Mouse (Mus musculus): ENCODE measurements at regions not wholly inside any gene's neighbourhood (a gene's known extent, or its start where the extent isn't known, plus 50 kb on each side); places are given as distances from the start of the nearest gene placed in this dataset.

- no peak for ATAC-seq
- WGBS, result 84% methylated on average over 8 of the region's 8 CpGs
- no peaks in the 10 kb centered on the region for H3K4me1 ChIP-seq (replicated peaks; ENCODE audit: control insufficient read depth, insufficient read depth, low read length)
Observed at GRCm38 (mm10) chr6:98693411-98693810, 350.9 kb upstream of the Gm765 start.

GRCm38 (mm10) chr6:98690133-98690532, 347.6 kb upstream of the Gm765 start:
- Histone ChIP-seq H3K4me2 (replicated peaks; ENCODE audit: low read depth) (no peak overlapping the region), H3K36me3 (ENCODE audit: control insufficient read depth, insufficient read depth) (no peaks in the 10 kb centered on the region), H3K27me3 (replicated peaks; ENCODE audit: control insufficient read depth, insufficient read depth, low read length) (no peaks in the 10 kb centered on the region), H3K9ac (ENCODE audit: low read depth, low read length) (no peak overlapping the region), H3K9me3 (ENCODE audit: control insufficient read depth) (no peaks in the 10 kb centered on the region), H3K27ac (ENCODE audit: low read depth, low read length) (no peak overlapping the region), H3K4me3 (ENCODE audit: low read depth, low read length) (no peak overlapping the region), H3K4me1 (replicated peaks; ENCODE audit: control insufficient read depth, insufficient read depth, low read length) (no peaks in the 10 kb centered on the region)
- TF ChIP-seq CTCF (IDR thresholded peaks at IDR 0.05; ENCODE audit: low read depth), result no peak
- 75% methylated on average over 9 of the region's 9 CpGs for WGBS
- ATAC-seq, result no peak

More at GRCm38 (mm10) chr6:98693411-98693810, 350.9 kb upstream of the Gm765 start:
- TF ChIP-seq CTCF (IDR thresholded peaks at IDR 0.05; ENCODE audit: low read depth), result no peak
- H3K36me3 ChIP-seq (ENCODE audit: control insufficient read depth, insufficient read depth), result no peaks in the 10 kb centered on the region
- no peak overlapping the region for H3K4me3 ChIP-seq (ENCODE audit: low read depth, low read length)
- no peak overlapping the region for H3K4me2 ChIP-seq (replicated peaks; ENCODE audit: low read depth)
- H3K27me3 ChIP-seq (replicated peaks; ENCODE audit: control insufficient read depth, insufficient read depth, low read length), result no peaks in the 10 kb centered on the region
- no peak overlapping the region for H3K27ac ChIP-seq (ENCODE audit: low read depth, low read length)
- no peaks in the 10 kb centered on the region for H3K9me3 ChIP-seq (ENCODE audit: control insufficient read depth)
- no peak overlapping the region for H3K9ac ChIP-seq (ENCODE audit: low read depth, low read length)

- 75% methylated on average over 3 of the region's 3 CpGs for whole genome bisulfite sequencing
- no peak for TF ChIP-seq CTCF (IDR thresholded peaks at IDR 0.05; ENCODE audit: low read depth)
- Histone ChIP-seq H3K27me3 (replicated peaks; ENCODE audit: control insufficient read depth, insufficient read depth, low read length) (no peaks in the 10 kb centered on the region), H3K9ac (ENCODE audit: low read depth, low read length) (no peak overlapping the region), H3K4me2 (replicated peaks; ENCODE audit: low read depth) (no peak overlapping the region), H3K36me3 (ENCODE audit: control insufficient read depth, insufficient read depth) (no peaks in the 10 kb centered on the region), H3K4me1 (replicated peaks; ENCODE audit: control insufficient read depth, insufficient read depth, low read length) (no peaks in the 10 kb centered on the region), H3K27ac (ENCODE audit: low read depth, low read length) (no peak overlapping the region), H3K4me3 (ENCODE audit: low read depth, low read length) (no peak overlapping the region), H3K9me3 (ENCODE audit: control insufficient read depth) (no peaks in the 10 kb centered on the region)
- no peak for ATAC-seq
Observed at GRCm38 (mm10) chr6:98689395-98689794, 346.8 kb upstream of the Gm765 start.

- H3K27ac ChIP-seq (ENCODE audit: low read depth, low read length), result no peak overlapping the region
- no peak for ATAC-seq
- H3K9me3 ChIP-seq (ENCODE audit: control insufficient read depth), result no peaks in the 10 kb centered on the region
- TF ChIP-seq CTCF (IDR thresholded peaks at IDR 0.05; ENCODE audit: low read depth), result no peak
- 93% methylated on average over 2 of the region's 2 CpGs for WGBS
- H3K4me2 ChIP-seq (replicated peaks; ENCODE audit: low read depth), result no peak overlapping the region
- no peak overlapping the region for H3K9ac ChIP-seq (ENCODE audit: low read depth, low read length)
- no peak overlapping the region for H3K4me3 ChIP-seq (ENCODE audit: low read depth, low read length)
- H3K4me1 ChIP-seq (replicated peaks; ENCODE audit: control insufficient read depth, insufficient read depth, low read length), result no peaks in the 10 kb centered on the region
- H3K36me3 ChIP-seq (ENCODE audit: control insufficient read depth, insufficient read depth), result no peaks in the 10 kb centered on the region
- no peaks in the 10 kb centered on the region for H3K27me3 ChIP-seq (replicated peaks; ENCODE audit: control insufficient read depth, insufficient read depth, low read length)
Observed at GRCm38 (mm10) chr6:98688624-98689023, 346.1 kb upstream of the Gm765 start.

- H3K27me3 ChIP-seq (replicated peaks; ENCODE audit: control insufficient read depth, insufficient read depth, low read length), result no peaks in the 10 kb centered on the region; the same call in 1 of the 2 replicates
- no peak for TF ChIP-seq CTCF (IDR thresholded peaks at IDR 0.05; ENCODE audit: low read depth)
- no peak overlapping the region for H3K9ac ChIP-seq (ENCODE audit: low read depth, low read length)
- 33% methylated on average over 11 of the region's 11 CpGs for WGBS
- ATAC-seq, result no peak
- H3K9me3 ChIP-seq (ENCODE audit: control insufficient read depth), result no peaks in the 10 kb centered on the region
- no peaks in the 10 kb centered on the region for H3K36me3 ChIP-seq (ENCODE audit: control insufficient read depth, insufficient read depth)
- H3K4me3 ChIP-seq (ENCODE audit: low read depth, low read length), result no peak overlapping the region
- H3K4me2 ChIP-seq (replicated peaks; ENCODE audit: low read depth), result no peak overlapping the region
- H3K27ac ChIP-seq (ENCODE audit: low read depth, low read length), result no peak overlapping the region
- no peaks in the 10 kb centered on the region for H3K4me1 ChIP-seq (replicated peaks; ENCODE audit: control insufficient read depth, insufficient read depth, low read length)
Observed at GRCm38 (mm10) chr6:98666388-98666989, 323.9 kb upstream of the Gm765 start.

- Histone ChIP-seq H3K36me3 (ENCODE audit: control insufficient read depth, insufficient read depth) (no peaks in the 10 kb centered on the region), H3K27me3 (replicated peaks; ENCODE audit: control insufficient read depth, insufficient read depth, low read length) (no peaks in the 10 kb centered on the region), H3K4me2 (replicated peaks; ENCODE audit: low read depth) (no peak overlapping the region), H3K4me3 (ENCODE audit: low read depth, low read length) (no peak overlapping the region), H3K9me3 (ENCODE audit: control insufficient read depth) (no peaks in the 10 kb centered on the region), H3K4me1 (replicated peaks; ENCODE audit: control insufficient read depth, insufficient read depth, low read length) (no peaks in the 10 kb centered on the region), H3K9ac (ENCODE audit: low read depth, low read length) (no peak overlapping the region), H3K27ac (ENCODE audit: low read depth, low read length) (no peak overlapping the region)
- ATAC-seq, result no peak
- WGBS, result 85% methylated on average over 3 of the region's 3 CpGs
- TF ChIP-seq CTCF (IDR thresholded peaks at IDR 0.05; ENCODE audit: low read depth), result no peak
Observed at GRCm38 (mm10) chr6:98651827-98652226, 309.3 kb upstream of the Gm765 start.

- no peak for TF ChIP-seq CTCF (IDR thresholded peaks at IDR 0.05; ENCODE audit: low read depth)
- no peak for ATAC-seq
- H3K27ac ChIP-seq (ENCODE audit: low read depth, low read length), result no peak overlapping the region
- H3K27me3 ChIP-seq (replicated peaks; ENCODE audit: control insufficient read depth, insufficient read depth, low read length), result no peaks in the 10 kb centered on the region
- H3K9me3 ChIP-seq (ENCODE audit: control insufficient read depth), result no peaks in the 10 kb centered on the region
- H3K4me2 ChIP-seq (replicated peaks; ENCODE audit: low read depth), result no peak overlapping the region
- no peak overlapping the region for H3K4me3 ChIP-seq (ENCODE audit: low read depth, low read length)
- H3K4me1 ChIP-seq (replicated peaks; ENCODE audit: control insufficient read depth, insufficient read depth, low read length), result no peaks in the 10 kb centered on the region
- no peaks in the 10 kb centered on the region for H3K36me3 ChIP-seq (ENCODE audit: control insufficient read depth, insufficient read depth)
- no peak overlapping the region for H3K9ac ChIP-seq (ENCODE audit: low read depth, low read length)
Observed at GRCm38 (mm10) chr6:98651315-98651714, 308.8 kb upstream of the Gm765 start.

All from intestine, postnatal 0 days (tissue).